Mouse (Mus musculus) gastrocnemius, postnatal 14 days (tissue): ENCODE measurements around the gene 7530416G11Rik. TPM values are rescaled to one million over a fixed set of nuclear protein-coding genes. Genes with fewer than 3 reads are reported as not detected.

ENCODE experiments used
- DNase-seq: peaks from one replicate; pipeline ENCODE4 v3.0.0; 2021; ENCODE audit warnings: mixed read lengths
- intact Hi-C: fragments of 180-260 bp; cut with DNase I; formaldehyde crosslinking; loops from one replicate; pipeline ENCODE4 v1.15.1; 2025; ENCODE audit warnings: low total_unique reads
- total RNA-seq, 2 experiments: library from RNA; stranded (reverse); gene quantifications; 2 replicates each; pipeline ENCODE4 v1.2.3; 2021

7530416G11Rik gene
- total RNA-seq, 2 experiments from 2014 or later: not detected

DNA sequence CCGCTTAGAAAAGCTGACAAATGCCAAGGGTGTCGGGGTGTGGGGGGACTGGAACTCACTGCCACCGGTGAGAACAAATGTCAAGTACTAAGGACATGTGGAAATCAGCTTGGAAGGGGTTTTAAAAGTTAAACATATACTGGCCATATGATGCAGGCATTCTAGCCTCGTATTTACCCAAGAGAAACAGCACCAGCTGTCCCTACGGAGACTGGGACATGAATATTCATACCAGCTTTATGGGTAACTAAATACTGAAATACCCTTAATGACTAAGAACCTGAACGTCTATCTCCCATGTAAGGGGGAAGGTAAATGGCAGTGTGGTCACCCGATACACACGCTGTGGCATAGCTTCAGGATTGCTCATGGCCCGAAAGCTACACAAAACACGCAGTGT lies 14.1 kb downstream of the 7530416G11Rik start:
- no peak for DNase-seq
- intact Hi-C loops: no loop called here

DNA sequence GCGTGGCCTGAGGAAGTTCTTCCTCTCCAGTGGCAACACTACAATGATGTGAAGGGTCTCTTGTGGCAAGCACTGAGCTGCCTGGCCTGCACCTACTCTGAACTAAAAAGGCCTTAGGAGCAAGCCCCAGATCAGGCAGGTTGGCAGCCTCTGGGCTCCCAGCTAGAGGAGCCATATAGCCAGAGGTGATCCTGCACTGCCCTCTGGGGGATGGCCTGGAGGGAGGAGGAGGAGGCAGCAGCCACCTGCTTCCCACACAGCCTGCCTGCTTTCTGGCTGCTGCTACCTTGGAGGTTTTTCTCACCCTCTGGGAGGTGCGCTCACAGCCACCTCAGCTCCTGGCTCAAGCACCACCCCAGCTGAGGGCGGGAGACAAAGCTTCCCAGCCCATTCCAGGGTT lies 22.4 kb downstream of the 7530416G11Rik start:
- no peak for DNase-seq
- intact Hi-C loops: loop anchor here (2.0 kb wide), 1 partner anchor 102 kb away; the partner anchor contains the start of gene Wnt7b

DNA sequence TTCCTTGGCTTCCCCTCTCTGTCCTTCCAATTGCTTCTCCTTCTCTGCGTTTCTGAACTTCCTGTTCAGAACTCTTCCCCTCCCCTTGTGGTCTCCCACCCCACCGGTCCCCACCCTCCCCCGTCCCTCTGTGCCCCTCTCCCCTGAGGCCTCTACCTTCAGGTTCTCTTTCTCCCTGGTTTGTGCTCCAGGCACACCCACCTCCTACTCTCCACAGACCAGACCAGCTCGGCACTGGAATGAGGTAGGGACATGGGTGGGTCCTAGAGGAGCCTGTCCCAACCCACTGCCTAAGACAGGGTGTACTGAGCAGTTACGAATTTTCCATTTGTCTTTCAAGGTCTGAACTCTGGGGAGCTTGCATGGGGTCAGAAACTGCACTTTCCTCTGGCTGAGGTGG lies 23.1 kb downstream of the 7530416G11Rik start:
- no peak for DNase-seq
- intact Hi-C loops: loop anchor here (2.0 to 5.0 kb wide), 2 partner anchors 103 to 163 kb away; partner anchors contain the start of gene Wnt7b

DNA sequence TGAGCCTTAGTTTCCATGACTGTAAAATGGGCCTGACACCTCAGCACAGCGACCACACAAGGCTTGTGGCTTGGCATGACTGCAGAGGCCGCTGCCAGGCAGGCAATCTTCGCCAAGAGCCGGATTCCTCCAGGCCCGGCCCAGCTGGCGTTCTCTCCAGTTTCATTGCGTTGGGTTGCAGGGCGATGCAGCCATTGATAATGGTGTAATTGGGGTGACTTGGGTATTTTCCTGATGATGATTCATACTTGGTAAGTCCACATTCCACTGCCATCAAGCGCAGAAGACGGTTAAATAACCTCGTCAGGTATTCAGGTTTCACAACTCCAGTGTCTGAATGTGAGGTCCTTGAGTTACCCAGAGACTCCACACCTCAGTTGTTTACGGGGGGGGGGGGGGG lies 23.7 kb downstream of the 7530416G11Rik start:
- DNase-seq: peak; percentile 39
- intact Hi-C loops: loop anchor here (5.0 kb wide), 1 partner anchor 162 kb away; no protein-coding TSS in a partner anchor

DNA sequence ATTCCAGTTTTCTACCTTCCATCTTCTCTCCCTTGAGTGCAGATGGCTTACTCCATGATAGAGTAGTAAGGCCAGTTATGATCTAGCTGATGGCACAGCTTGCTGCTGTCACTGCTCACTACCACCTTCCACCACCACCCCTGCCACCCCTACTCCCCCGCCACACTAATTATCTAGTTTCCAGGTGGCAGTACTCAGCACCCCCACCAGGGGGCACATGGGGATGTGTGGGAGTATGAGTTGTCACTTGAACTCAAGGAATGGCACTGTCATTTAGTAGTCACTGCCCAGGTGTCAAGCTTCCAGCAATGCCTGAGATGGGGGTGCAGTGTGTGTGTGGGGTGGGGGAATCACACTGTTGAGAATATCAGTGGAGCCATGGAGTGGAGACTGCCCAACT lies 25.4 kb downstream of the 7530416G11Rik start:
- DNase-seq: peak; percentile 72
- intact Hi-C loops: loop anchor here (5.0 kb wide), 1 partner anchor 160 kb away; no protein-coding TSS in a partner anchor

DNA sequence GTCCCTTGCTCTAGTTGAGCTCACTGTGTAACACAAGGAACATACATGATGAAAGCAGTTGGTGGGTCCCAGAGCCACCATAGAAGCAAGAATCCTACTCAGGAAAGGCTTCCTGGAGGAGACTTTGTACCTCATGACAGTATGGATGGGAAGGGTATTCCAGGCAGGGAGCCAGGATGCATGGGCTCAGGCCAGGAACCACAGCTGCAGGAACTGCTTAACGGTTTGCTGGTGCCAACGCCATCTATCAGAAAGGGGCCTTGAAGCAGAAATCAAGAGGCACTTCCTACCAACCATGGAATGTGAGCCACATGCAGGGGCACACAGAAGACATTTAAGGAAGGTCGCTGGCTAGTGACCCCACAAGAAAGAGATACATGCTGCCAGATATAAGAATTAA lies 28.3 kb downstream of the 7530416G11Rik start:
- DNase-seq: no peak
- intact Hi-C loops: loop anchor here (5.0 kb wide), 1 partner anchor 157 kb away; no protein-coding TSS in a partner anchor

DNA sequence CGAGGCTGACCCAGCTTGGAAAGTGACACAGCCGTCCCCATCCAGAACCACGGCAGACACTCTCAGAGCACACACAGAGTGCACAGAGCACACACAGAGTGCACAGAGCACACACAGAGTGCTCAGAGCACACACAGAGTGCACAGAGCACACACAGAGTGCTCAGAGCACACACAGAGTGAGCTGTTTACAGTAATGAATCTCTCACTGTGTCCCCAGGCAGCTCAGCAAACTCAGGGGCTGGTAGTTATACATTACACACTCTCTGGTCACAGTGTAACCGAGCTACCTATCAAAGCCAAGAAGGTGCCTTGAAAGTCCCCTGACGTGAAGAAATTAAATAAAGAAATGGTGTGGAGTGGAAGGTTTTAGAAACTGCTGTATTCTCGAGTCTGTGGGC lies 33.6 kb downstream of the 7530416G11Rik start:
- intact Hi-C loops: no loop called here
- DNase-seq: no peak

DNA sequence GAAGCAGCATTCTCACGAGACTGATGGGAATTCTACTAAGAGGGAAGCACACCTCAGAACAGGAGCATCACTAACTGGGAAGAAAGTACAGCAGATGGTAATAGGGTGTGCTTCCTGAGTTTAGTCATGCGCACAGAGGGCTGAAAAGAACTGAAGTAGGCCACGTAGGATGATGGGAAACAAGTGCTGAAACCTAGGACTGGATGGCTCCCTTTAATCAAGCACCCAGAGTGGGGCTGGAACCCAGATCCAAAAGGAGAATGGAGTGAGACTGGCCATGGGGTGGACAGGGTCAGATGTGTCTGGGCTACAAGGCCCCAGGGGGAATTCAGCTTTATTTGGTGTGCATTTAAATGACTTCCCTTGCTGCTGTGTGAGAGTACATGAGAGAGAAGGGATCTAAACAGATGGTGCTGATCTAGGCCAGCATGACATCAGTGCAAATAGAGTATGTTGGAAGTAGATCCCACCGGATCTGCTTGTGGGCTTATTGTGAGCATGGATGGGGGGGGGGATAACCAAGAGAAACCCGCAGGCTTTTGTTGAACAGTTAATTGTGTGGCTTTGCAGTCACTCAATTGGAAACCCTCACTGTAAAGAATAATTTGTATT lies 36.5 kb downstream of the 7530416G11Rik start:
- DNase-seq: no peak
- intact Hi-C loops: no loop called here

DNA sequence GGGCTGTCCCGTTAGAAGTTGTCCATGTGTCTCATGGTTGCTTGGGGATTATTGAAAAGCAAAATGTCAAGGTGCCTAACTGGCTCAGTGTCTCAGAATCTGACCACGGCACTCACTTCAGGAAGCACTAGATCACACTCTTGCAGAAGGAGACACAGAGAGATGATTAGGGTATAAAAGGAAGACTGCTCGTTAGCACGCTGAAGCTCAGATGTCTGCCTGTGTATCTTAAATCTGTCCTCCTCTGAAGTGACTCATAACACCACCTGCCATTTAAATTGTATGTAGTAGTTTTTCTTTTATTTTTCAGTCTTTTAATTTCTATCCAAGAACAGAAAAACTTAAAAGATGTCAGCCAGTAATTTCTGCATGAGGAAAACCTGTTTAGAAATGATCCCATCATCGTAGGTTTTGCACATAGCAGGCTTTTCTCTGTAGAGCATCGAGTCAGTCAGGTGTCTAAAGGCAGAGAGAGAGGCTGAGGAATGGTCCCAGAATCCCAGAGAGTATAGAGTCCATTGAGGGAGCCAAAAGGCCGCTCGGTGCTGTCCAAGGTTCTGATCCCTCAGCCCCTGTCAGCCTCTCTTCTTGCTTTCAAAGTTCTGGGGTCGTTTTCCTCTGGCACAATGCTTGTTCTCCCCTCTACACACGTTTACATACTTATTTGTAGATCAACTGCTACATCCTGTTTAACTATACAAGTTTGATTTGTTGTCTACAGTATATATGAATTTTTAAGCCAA lies 38.0 kb downstream of the 7530416G11Rik start:
- no peak for DNase-seq
- intact Hi-C loops: no loop called here

DNA sequence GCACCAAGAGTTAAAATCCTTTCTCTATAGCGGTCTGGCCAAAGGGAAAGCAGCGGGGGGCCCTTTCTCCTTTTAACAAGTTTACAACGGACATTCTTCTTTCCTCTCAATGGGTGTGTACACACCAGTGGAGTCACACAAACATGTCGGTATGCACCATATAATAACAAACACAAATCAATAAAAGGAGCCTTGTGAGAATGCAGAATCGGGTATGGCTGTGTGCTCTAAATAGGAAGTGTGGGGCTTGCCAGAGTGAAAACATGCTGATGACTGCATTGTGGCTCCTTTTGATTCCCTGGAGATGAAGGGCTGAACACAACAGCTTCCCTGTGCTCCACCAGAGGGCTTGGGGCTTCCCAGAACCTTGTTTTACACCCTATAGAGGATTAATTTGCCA lies 38.8 kb downstream of the 7530416G11Rik start:
- DNase-seq: no peak
- intact Hi-C loops: no loop called here

DNA sequence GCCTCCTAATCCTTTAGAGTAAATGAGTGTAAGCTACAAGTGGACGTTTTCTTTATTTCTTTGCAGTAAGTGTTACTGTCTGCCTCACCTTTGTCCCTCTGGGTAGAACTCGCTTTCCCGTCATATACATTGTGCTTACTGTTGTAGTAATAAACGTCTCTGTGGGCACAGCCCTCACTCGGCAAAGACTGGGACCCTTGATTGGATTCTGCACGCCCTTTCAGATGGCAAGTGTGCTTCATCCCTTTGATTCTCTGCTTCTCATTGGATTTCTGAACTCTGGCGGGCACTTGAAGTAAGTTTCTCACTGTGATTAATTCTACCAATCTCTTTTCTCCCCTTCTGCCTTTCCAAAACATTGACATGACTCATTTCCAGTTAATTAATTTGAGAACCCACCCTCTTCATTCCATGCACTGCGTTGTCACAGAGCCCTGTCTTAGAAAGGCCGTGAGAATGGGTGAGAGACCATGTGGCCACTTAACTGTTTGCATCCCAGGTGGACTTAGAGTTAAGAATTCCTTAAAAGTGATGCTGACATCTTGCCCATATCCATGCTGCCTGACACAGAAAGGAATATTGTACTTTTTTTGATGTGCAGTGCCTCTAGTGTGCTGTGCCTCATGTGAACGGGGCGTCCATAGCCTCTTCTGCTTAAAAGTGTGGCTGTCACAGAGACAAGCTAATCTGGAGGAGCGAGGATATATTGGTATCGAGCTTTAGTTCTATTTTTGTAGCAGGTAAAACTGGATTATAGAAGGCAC lies 39.8 kb downstream of the 7530416G11Rik start:
- DNase-seq: no peak
- intact Hi-C loops: no loop called here

DNA sequence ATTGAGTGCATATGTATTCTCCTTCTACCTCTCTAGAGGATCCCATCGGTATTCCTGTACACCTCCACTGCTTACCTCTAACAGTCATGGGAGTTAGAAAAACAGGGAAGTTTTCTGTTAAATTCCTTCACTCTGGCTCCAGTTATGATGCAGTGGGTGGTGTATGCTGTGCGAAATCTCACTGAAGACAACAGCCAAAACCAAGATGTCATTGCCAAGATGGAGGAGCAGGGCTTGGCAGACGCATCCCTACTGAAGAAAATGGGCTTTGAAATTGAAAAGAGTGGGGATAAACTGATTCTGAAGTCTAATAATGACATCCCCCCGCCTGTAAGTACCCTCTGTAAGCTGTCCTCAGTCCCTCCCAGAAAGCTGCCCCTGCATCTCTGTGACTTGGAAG lies 40.9 kb downstream of the 7530416G11Rik start:
- intact Hi-C loops: no loop called here
- no peak for DNase-seq

DNA sequence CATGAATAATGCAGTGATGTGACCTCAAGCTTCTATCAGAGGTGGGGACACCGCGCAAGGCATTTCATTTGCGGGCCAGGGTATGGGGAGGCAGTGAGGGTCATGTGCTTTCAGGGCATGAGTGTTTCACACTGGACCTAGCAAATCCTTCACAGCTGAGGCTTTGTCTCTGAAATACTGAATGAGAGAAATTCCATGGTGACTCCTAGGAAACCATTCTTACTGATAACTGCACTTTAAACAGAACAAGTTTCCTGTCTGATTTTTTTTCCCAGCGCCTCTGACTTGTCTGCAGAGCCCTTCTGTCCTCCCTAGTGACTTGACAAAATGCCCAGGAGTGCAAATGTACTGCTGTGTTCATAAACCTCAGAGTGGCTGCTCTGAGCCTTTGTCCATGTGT lies 41.5 kb downstream of the 7530416G11Rik start:
- intact Hi-C loops: no loop called here
- no peak for DNase-seq

DNA sequence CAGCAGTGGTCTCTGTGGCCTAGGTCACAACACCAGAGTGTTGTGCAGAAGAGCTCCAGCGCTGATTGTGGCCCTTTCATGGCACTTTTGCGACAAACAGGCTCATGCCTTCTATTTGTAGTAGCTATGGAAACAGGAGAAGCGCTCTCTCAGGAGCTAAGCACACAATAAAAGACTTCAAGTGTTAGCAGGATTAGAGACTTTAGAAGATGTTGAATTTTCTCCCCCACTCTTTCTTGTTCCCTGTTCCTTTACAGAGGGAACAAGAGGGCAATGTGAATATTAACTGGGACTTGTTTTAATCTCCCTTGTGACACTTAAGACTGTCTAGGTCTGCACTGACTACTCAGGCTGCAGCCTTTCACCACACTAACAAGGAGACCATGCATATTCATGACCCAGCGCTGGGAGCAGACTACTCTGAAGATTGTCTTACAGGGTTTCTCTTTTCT lies 44.4 kb downstream of the 7530416G11Rik start:
- intact Hi-C loops: no loop called here
- DNase-seq: no peak

DNA sequence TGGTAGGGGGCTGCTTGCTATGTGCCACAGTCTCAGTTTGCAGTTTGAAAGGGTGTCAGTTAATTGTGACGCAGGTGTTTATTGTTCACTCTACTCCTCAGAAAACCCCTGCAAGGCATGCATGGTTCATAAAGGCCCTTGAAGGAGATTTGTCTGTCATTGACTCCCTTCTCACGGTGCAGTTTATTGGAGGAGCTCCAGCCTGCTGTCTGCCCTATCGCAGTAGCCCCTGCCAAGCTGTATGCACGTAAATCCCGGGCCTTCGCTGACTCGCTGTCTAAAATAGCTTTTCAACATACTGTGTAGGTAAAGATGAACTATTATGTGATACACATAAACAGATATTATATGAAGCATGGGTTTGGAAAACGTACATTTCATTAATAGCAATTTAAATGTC lies 45.2 kb downstream of the 7530416G11Rik start:
- intact Hi-C loops: no loop called here
- no peak for DNase-seq

DNA sequence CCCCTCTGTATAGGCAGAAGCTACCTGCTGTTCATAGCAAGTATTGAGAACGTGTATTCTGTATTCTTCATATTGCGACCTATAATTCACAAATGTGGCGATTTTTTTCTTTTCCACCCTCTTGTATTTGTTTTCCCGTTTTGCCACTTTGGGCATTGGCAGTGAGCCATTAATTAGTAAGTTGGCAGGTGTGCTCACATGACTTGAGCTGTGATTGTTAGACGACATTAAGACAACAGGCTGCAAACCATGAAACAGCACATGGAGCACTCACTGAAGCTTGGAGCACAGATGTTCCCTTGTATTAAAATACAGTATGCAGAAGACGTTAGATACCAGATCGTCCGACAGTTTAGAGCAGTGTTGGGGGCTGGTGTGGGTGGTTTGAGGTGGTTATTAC lies 46.1 kb downstream of the 7530416G11Rik start:
- DNase-seq: no peak
- intact Hi-C loops: no loop called here

DNA sequence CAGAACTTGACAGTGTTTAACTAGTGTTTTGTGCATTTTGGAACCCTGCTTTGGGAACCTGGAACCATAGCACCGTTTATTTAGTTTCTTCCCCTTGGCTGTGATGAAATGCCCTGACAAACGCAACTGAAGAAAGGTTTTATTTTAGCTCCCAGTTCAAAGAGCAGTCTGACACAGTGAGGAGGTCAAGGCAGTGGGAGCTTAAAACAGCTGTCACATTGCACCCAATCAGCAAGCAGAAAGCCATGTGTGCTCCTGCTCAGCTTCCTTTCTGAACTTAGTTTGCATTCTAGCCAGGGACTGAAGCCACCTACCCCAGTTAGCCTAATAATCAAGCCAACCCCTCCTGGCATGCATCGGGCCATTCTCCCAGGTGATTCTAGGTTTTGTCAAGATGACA lies 56.4 kb downstream of the 7530416G11Rik start:
- DNase-seq: no peak
- intact Hi-C loops: no loop called here
